Mouse (Mus musculus): ENCODE measurements at regions not wholly inside any gene's neighbourhood (a gene's known extent, or its start where the extent isn't known, plus 50 kb on each side); places are given as distances from the start of the nearest gene placed in this dataset.

GRCm38 (mm10) chr3:38082386-38082785 lies 358.1 kb upstream of the Gm5148 start:
- no peak for TF ChIP-seq CTCF (IDR thresholded peaks at IDR 0.05; ENCODE audit: low read depth)
- H3K36me3 ChIP-seq (ENCODE audit: insufficient read depth) = no peaks in the 10 kb centered on the region
- ATAC-seq (ENCODE audit: insufficient read depth) = no peak
- H3K4me2 ChIP-seq = no peak overlapping the region
- no peak overlapping the region for H3K27ac ChIP-seq (ENCODE audit: low read depth)
- no peaks in the 10 kb centered on the region for H3K9me3 ChIP-seq (ENCODE audit: low read depth, low read length)
- no peaks in the 10 kb centered on the region for H3K4me1 ChIP-seq (ENCODE audit: insufficient read depth)
- DNase-seq = no peak
- H3K4me3 ChIP-seq (ENCODE audit: low read depth, low read length) = no peak overlapping the region
- H3K27me3 ChIP-seq (ENCODE audit: insufficient read depth, low read length) = no peaks in the 10 kb centered on the region
- WGBS = 74% methylated on average over 11 of the region's 11 CpGs
- H3K9ac ChIP-seq = no peak overlapping the region

GRCm38 (mm10) chr3:38076835-38077234 lies 352.5 kb upstream of the Gm5148 start:
- DNase-seq (no peak), ATAC-seq (ENCODE audit: insufficient read depth) (no peak)
- Histone ChIP-seq H3K27ac (ENCODE audit: low read depth) (no peak overlapping the region), H3K36me3 (ENCODE audit: insufficient read depth) (no peaks in the 10 kb centered on the region), H3K4me3 (ENCODE audit: low read depth, low read length) (no peak overlapping the region), H3K9me3 (ENCODE audit: low read depth, low read length) (no peaks in the 10 kb centered on the region), H3K4me2 (no peak overlapping the region), H3K9ac (no peak overlapping the region), H3K4me1 (ENCODE audit: insufficient read depth) (no peaks in the 10 kb centered on the region), H3K27me3 (ENCODE audit: insufficient read depth, low read length) (no peaks in the 10 kb centered on the region)
- no peak for TF ChIP-seq CTCF (IDR thresholded peaks at IDR 0.05; ENCODE audit: low read depth)
- WGBS = 74% methylated on average over 1 of the region's 1 CpGs

GRCm38 (mm10) chr3:38073946-38074345 lies 349.7 kb upstream of the Gm5148 start:
- Histone ChIP-seq H3K36me3 (ENCODE audit: insufficient read depth) (no peaks in the 10 kb centered on the region), H3K27ac (ENCODE audit: low read depth) (no peak overlapping the region), H3K4me2 (no peak overlapping the region), H3K9me3 (ENCODE audit: low read depth, low read length) (no peaks in the 10 kb centered on the region), H3K27me3 (ENCODE audit: insufficient read depth, low read length) (no peaks in the 10 kb centered on the region), H3K4me1 (ENCODE audit: insufficient read depth) (no peaks in the 10 kb centered on the region), H3K4me3 (ENCODE audit: low read depth, low read length) (no peak overlapping the region), H3K9ac (no peak overlapping the region)
- 78% methylated on average over 4 of the region's 4 CpGs for WGBS
- TF ChIP-seq CTCF (IDR thresholded peaks at IDR 0.05; ENCODE audit: low read depth) = no peak
- DNase-seq = no peak
- ATAC-seq (ENCODE audit: insufficient read depth) = no peak

GRCm38 (mm10) chr3:38055627-38056026 lies 331.3 kb upstream of the Gm5148 start:
- no peak overlapping the region for H3K27ac ChIP-seq (ENCODE audit: low read depth)

GRCm38 (mm10) chr3:38052941-38053340 lies 328.7 kb upstream of the Gm5148 start:
- Histone ChIP-seq H3K27me3 (ENCODE audit: insufficient read depth, low read length) (no peaks in the 10 kb centered on the region), H3K4me1 (ENCODE audit: insufficient read depth) (peaks cover 14% of the 10 kb centered on the region), H3K9ac (no peak overlapping the region), H3K9me3 (ENCODE audit: low read depth, low read length) (no peaks in the 10 kb centered on the region), H3K4me2 (no peak overlapping the region), H3K4me3 (ENCODE audit: low read depth, low read length) (no peak overlapping the region), H3K36me3 (ENCODE audit: insufficient read depth) (no peaks in the 10 kb centered on the region), H3K27ac (ENCODE audit: low read depth) (no peak overlapping the region)
- ATAC-seq (ENCODE audit: insufficient read depth) = no peak
- peak; percentile 78 for DNase-seq
- WGBS = 54% methylated on average over 7 of the region's 7 CpGs
- TF ChIP-seq CTCF (IDR thresholded peaks at IDR 0.05; ENCODE audit: low read depth) = 0 out of 2 replicates have a peak, but pooled peaks have one; percentile 15

More at GRCm38 (mm10) chr3:38055627-38056026, 331.3 kb upstream of the Gm5148 start:
- Histone ChIP-seq H3K27me3 (ENCODE audit: insufficient read depth, low read length) (no peaks in the 10 kb centered on the region), H3K4me3 (ENCODE audit: low read depth, low read length) (no peak overlapping the region), H3K4me2 (no peak overlapping the region), H3K9ac (no peak overlapping the region), H3K36me3 (ENCODE audit: insufficient read depth) (no peaks in the 10 kb centered on the region), H3K9me3 (ENCODE audit: low read depth, low read length) (no peaks in the 10 kb centered on the region), H3K4me1 (ENCODE audit: insufficient read depth) (peaks cover 3% of the 10 kb centered on the region; the same call in 1 of the 2 replicates)
- DNase-seq (no peak), ATAC-seq (ENCODE audit: insufficient read depth) (no peak)
- no peak for TF ChIP-seq CTCF (IDR thresholded peaks at IDR 0.05; ENCODE audit: low read depth)
- WGBS = 38% methylated on average over 9 of the region's 9 CpGs

- no peak overlapping the region for H3K9ac ChIP-seq
- H3K27me3 ChIP-seq (ENCODE audit: insufficient read depth, low read length) = no peaks in the 10 kb centered on the region
- DNase-seq = no peak
- H3K4me3 ChIP-seq (ENCODE audit: low read depth, low read length) = no peak overlapping the region
- no peak for TF ChIP-seq CTCF (IDR thresholded peaks at IDR 0.05; ENCODE audit: low read depth)
- no peak overlapping the region for H3K4me2 ChIP-seq
- no peaks in the 10 kb centered on the region for H3K9me3 ChIP-seq (ENCODE audit: low read depth, low read length)
- H3K36me3 ChIP-seq (ENCODE audit: insufficient read depth) = no peaks in the 10 kb centered on the region
- H3K4me1 ChIP-seq (ENCODE audit: insufficient read depth) = peaks cover 14% of the 10 kb centered on the region
- 82% methylated on average over 11 of the region's 11 CpGs for WGBS
- ATAC-seq (ENCODE audit: insufficient read depth) = no peak
- H3K27ac ChIP-seq (ENCODE audit: low read depth) = no peak overlapping the region
Measured at GRCm38 (mm10) chr3:38051748-38052147, 327.5 kb upstream of the Gm5148 start.

GRCm38 (mm10) chr3:38050856-38051255 lies 326.6 kb upstream of the Gm5148 start:
- H3K4me1 ChIP-seq (ENCODE audit: insufficient read depth) = peaks cover 14% of the 10 kb centered on the region
- peak; percentile 30 for DNase-seq
- ATAC-seq (ENCODE audit: insufficient read depth) = 0 out of 2 replicates have a peak, but pooled peaks have one; percentile 42
- no peak overlapping the region for H3K27ac ChIP-seq (ENCODE audit: low read depth)
- no peaks in the 10 kb centered on the region for H3K27me3 ChIP-seq (ENCODE audit: insufficient read depth, low read length)
- no peak for TF ChIP-seq CTCF (IDR thresholded peaks at IDR 0.05; ENCODE audit: low read depth)
- 62% methylated on average over 9 of the region's 9 CpGs for WGBS
- H3K4me3 ChIP-seq (ENCODE audit: low read depth, low read length) = no peak overlapping the region
- no peak overlapping the region for H3K9ac ChIP-seq
- H3K36me3 ChIP-seq (ENCODE audit: insufficient read depth) = no peaks in the 10 kb centered on the region
- no peaks in the 10 kb centered on the region for H3K9me3 ChIP-seq (ENCODE audit: low read depth, low read length)
- no peak overlapping the region for H3K4me2 ChIP-seq

GRCm38 (mm10) chr3:38050366-38050765 lies 326.1 kb upstream of the Gm5148 start:
- peak; percentile 74; the same call in 1 of the 2 replicates for ATAC-seq (ENCODE audit: insufficient read depth)
- Histone ChIP-seq H3K4me3 (ENCODE audit: low read depth, low read length) (no peak overlapping the region), H3K36me3 (ENCODE audit: insufficient read depth) (no peaks in the 10 kb centered on the region), H3K27me3 (ENCODE audit: insufficient read depth, low read length) (no peaks in the 10 kb centered on the region), H3K9ac (no peak overlapping the region), H3K4me1 (ENCODE audit: insufficient read depth) (peaks cover 14% of the 10 kb centered on the region), H3K27ac (ENCODE audit: low read depth) (no peak overlapping the region), H3K9me3 (ENCODE audit: low read depth, low read length) (no peaks in the 10 kb centered on the region), H3K4me2 (no peak overlapping the region)
- DNase-seq = peak; percentile 81
- WGBS = 26% methylated on average over 1 of the region's 1 CpGs
- no peak for TF ChIP-seq CTCF (IDR thresholded peaks at IDR 0.05; ENCODE audit: low read depth)
